Mouse (Mus musculus): ENCODE results near the gene Grin2d. TPM values are rescaled to one million over a fixed set of nuclear protein-coding genes. Genes with fewer than 3 reads are reported as not detected.

The Grin2d gene
- polyA plus RNA-seq, 1 experiment = 0.34 TPM

- no peak for TF ChIP-seq POLR2A (IDR thresholded peaks at IDR 0.05; ENCODE audit: borderline replicate concordance, low read depth, low read length)
- no peak for TF ChIP-seq CTCF (IDR thresholded peaks at IDR 0.05; ENCODE audit: low read depth, low read length)
- Histone ChIP-seq H3K27ac (ENCODE audit: insufficient read depth, low read depth, low read length) (no peak overlapping the region), H3K4me1 (ENCODE audit: control insufficient read depth, insufficient read depth, low read length) (peaks cover 5% of the 10 kb centered on the region), H3K4me3 (ENCODE audit: insufficient read depth, low read length) (no peak overlapping the region)
These were observed 90.5 kb downstream of the Grin2d start for GRCm38 (mm10) chr7:45787642-45788041.

GRCm38 (mm10) chr7:45786661-45787413, 91.3 kb downstream of the Grin2d start:
- peaks cover 7% of the 10 kb centered on the region for H3K4me1 ChIP-seq (ENCODE audit: control insufficient read depth, insufficient read depth, low read length)
- H3K4me3 ChIP-seq (ENCODE audit: insufficient read depth, low read length) = no peak overlapping the region
- H3K27ac ChIP-seq (ENCODE audit: insufficient read depth, low read depth, low read length) = no peak overlapping the region
- TF ChIP-seq POLR2A (IDR thresholded peaks at IDR 0.05; ENCODE audit: borderline replicate concordance, low read depth, low read length) = no peak
- TF ChIP-seq CTCF (IDR thresholded peaks at IDR 0.05; ENCODE audit: low read depth, low read length) = no peak

- Histone ChIP-seq H3K27ac (ENCODE audit: insufficient read depth, low read depth, low read length) (no peak overlapping the region), H3K4me3 (ENCODE audit: insufficient read depth, low read length) (no peak overlapping the region), H3K4me1 (ENCODE audit: control insufficient read depth, insufficient read depth, low read length) (peaks cover 5% of the 10 kb centered on the region)
- TF ChIP-seq CTCF (IDR thresholded peaks at IDR 0.05; ENCODE audit: low read depth, low read length) = no peak
- TF ChIP-seq POLR2A (IDR thresholded peaks at IDR 0.05; ENCODE audit: borderline replicate concordance, low read depth, low read length) = no peak
These were observed 92.0 kb downstream of the Grin2d start for GRCm38 (mm10) chr7:45786136-45786578.

GRCm38 (mm10) chr7:45785388-45786135, 92.6 kb downstream of the Grin2d start:
- TF ChIP-seq CTCF (IDR thresholded peaks at IDR 0.05; ENCODE audit: low read depth, low read length) (no peak), POLR2A (IDR thresholded peaks at IDR 0.05; ENCODE audit: borderline replicate concordance, low read depth, low read length) (no peak)
- Histone ChIP-seq H3K4me1 (ENCODE audit: control insufficient read depth, insufficient read depth, low read length) (peaks cover 5% of the 10 kb centered on the region), H3K4me3 (ENCODE audit: insufficient read depth, low read length) (no peak overlapping the region), H3K27ac (ENCODE audit: insufficient read depth, low read depth, low read length) (no peak overlapping the region)

- TF ChIP-seq CTCF (IDR thresholded peaks at IDR 0.05; ENCODE audit: low read depth, low read length) (no peak), POLR2A (IDR thresholded peaks at IDR 0.05; ENCODE audit: borderline replicate concordance, low read depth, low read length) (no peak)
- peaks cover 5% of the 10 kb centered on the region for H3K4me1 ChIP-seq (ENCODE audit: control insufficient read depth, insufficient read depth, low read length)
These were observed 93.4 kb downstream of the Grin2d start, which contains the start of gene Sult2b1 for GRCm38 (mm10) chr7:45784524-45785372. Gene Sult2b1 (minus strand): TSS chr7:45784669.

GRCm38 (mm10) chr7:45783511-45784091, 94.6 kb downstream of the Grin2d start, which contains the start of gene Lmtk3:
Gene Lmtk3 (plus strand): TSS chr7:45783738.
- Histone ChIP-seq H3K27ac (ENCODE audit: insufficient read depth, low read depth, low read length) (no peak within 1 kb of the TSS), H3K4me1 (ENCODE audit: control insufficient read depth, insufficient read depth, low read length) (peaks cover 11% of the 10 kb centered on the region), H3K4me3 (ENCODE audit: insufficient read depth, low read length) (peak within 1 kb of the TSS; percentile 57)
- TF ChIP-seq POLR2A (IDR thresholded peaks at IDR 0.05; ENCODE audit: borderline replicate concordance, low read depth, low read length) (no peak), CTCF (IDR thresholded peaks at IDR 0.05; ENCODE audit: low read depth, low read length) (no peak)

More at GRCm38 (mm10) chr7:45784524-45785372, 93.4 kb downstream of the Grin2d start, which contains the start of gene Sult2b1:
- H3K4me3 ChIP-seq (ENCODE audit: insufficient read depth, low read length) = peak within 1 kb of the TSS; percentile 57
- no peak within 1 kb of the TSS for H3K27ac ChIP-seq (ENCODE audit: insufficient read depth, low read depth, low read length)

- Histone ChIP-seq H3K4me3 (ENCODE audit: insufficient read depth, low read length) (no peak overlapping the region), H3K27ac (ENCODE audit: insufficient read depth, low read depth, low read length) (no peak overlapping the region), H3K4me1 (ENCODE audit: control insufficient read depth, insufficient read depth, low read length) (peaks cover 11% of the 10 kb centered on the region)
- TF ChIP-seq POLR2A (IDR thresholded peaks at IDR 0.05; ENCODE audit: borderline replicate concordance, low read depth, low read length) (no peak), CTCF (IDR thresholded peaks at IDR 0.05; ENCODE audit: low read depth, low read length) (no peak)
These were observed 95.9 kb downstream of the Grin2d start for GRCm38 (mm10) chr7:45782271-45782670.

Other genes starting within 250 kb of the Grin2d start
- gene Mamstr, start 238.4 kb downstream of the Grin2d start, polyA plus RNA-seq (2012; ENCODE audit: insufficient read depth, insufficient read length, missing spikeins) = not detected in 2 replicates
- gene Fut2, start 212.0 kb downstream of the Grin2d start, polyA plus RNA-seq (2012; ENCODE audit: insufficient read depth, insufficient read length, missing spikeins) = not detected in 2 replicates
- not detected in 2 replicates for gene Ntn5, start 194.4 kb downstream of the Grin2d start, polyA plus RNA-seq (2012; ENCODE audit: insufficient read depth, insufficient read length, missing spikeins)
- gene Sec1, start 184.0 kb downstream of the Grin2d start, polyA plus RNA-seq (2012; ENCODE audit: insufficient read depth, insufficient read length, missing spikeins) = not detected in 2 replicates
- 1.3 and 1.9 TPM in 2 replicates for gene Car11, start 178.5 kb downstream of the Grin2d start, polyA plus RNA-seq (2012; ENCODE audit: insufficient read depth, insufficient read length, missing spikeins)
- 85.2 and 85.6 TPM in 2 replicates for gene Dbp, start 173.3 kb downstream of the Grin2d start, polyA plus RNA-seq (2012; ENCODE audit: insufficient read depth, insufficient read length, missing spikeins)
- gene Rpl18, start 162.9 kb downstream of the Grin2d start, polyA plus RNA-seq (2012; ENCODE audit: insufficient read depth, insufficient read length, missing spikeins) = 802 and 833 TPM in 2 replicates
- 51.2 and 56.1 TPM in 2 replicates for gene Sphk2, start 160.4 kb downstream of the Grin2d start, polyA plus RNA-seq (2012; ENCODE audit: insufficient read depth, insufficient read length, missing spikeins)
- not detected in 2 replicates for gene Fam83e, start 157.2 kb downstream of the Grin2d start, polyA plus RNA-seq (2012; ENCODE audit: insufficient read depth, insufficient read length, missing spikeins)
- gene Spaca4, start 152.6 kb downstream of the Grin2d start, polyA plus RNA-seq (2012; ENCODE audit: insufficient read depth, insufficient read length, missing spikeins) = not detected in 2 replicates
- gene Lmtk3, start 94.6 kb downstream of the Grin2d start, polyA plus RNA-seq (2012; ENCODE audit: insufficient read depth, insufficient read length, missing spikeins) = 0.16 TPM in 1 of 2 replicates, not detected in the other
- 1.5 TPM in 1 of 2 replicates, not detected in the other for gene Sult2b1, start 93.7 kb downstream of the Grin2d start, polyA plus RNA-seq (2012; ENCODE audit: insufficient read depth, insufficient read length, missing spikeins)
- gene Cyth2, start 63.8 kb downstream of the Grin2d start, polyA plus RNA-seq (2012; ENCODE audit: insufficient read depth, insufficient read length, missing spikeins) = 63.7 and 68.8 TPM in 2 replicates
- gene Kcnj14, start 53.6 kb downstream of the Grin2d start, polyA plus RNA-seq (2012; ENCODE audit: insufficient read depth, insufficient read length, missing spikeins) = not detected in 2 replicates
- gene Grwd1, start 47.4 kb downstream of the Grin2d start, polyA plus RNA-seq (2012; ENCODE audit: insufficient read depth, insufficient read length, missing spikeins) = 4.4 and 4.9 TPM in 2 replicates
- gene Kdelr1, start 5.6 kb downstream of the Grin2d start, polyA plus RNA-seq (2012; ENCODE audit: insufficient read depth, insufficient read length, missing spikeins) = 169 and 174 TPM in 2 replicates
- gene Syngr4, start 18.3 kb upstream of the Grin2d start, polyA plus RNA-seq (2012; ENCODE audit: insufficient read depth, insufficient read length, missing spikeins) = 1.1 TPM in 1 of 2 replicates, not detected in the other
- 15.1 and 18.9 TPM in 2 replicates for gene Tmem143, start 18.6 kb upstream of the Grin2d start, polyA plus RNA-seq (2012; ENCODE audit: insufficient read depth, insufficient read length, missing spikeins)
- gene Emp3, start 43.0 kb upstream of the Grin2d start, polyA plus RNA-seq (2012; ENCODE audit: insufficient read depth, insufficient read length, missing spikeins) = 635 and 697 TPM in 2 replicates
- gene Ccdc114, start 45.7 kb upstream of the Grin2d start, polyA plus RNA-seq (2012; ENCODE audit: insufficient read depth, insufficient read length, missing spikeins) = 3.2 and 3.9 TPM in 2 replicates
- not detected in 2 replicates for gene Abcc6, start 151.9 kb upstream of the Grin2d start, polyA plus RNA-seq (2012; ENCODE audit: insufficient read depth, insufficient read length, missing spikeins)
- 15.6 and 16.8 TPM in 2 replicates for gene Nomo1, start 155.3 kb upstream of the Grin2d start, polyA plus RNA-seq (2012; ENCODE audit: insufficient read depth, insufficient read length, missing spikeins)
- gene Kcnj11, start 222.4 kb upstream of the Grin2d start, polyA plus RNA-seq (2012; ENCODE audit: insufficient read depth, insufficient read length, missing spikeins) = not detected in 2 replicates

All from bone marrow macrophage, adult 2 months (primary cell).